9 mouse cellular contexts compared by ENCODE assay signal in genomic region chr12:75836524-75836962, GRCm38 (mm10). TPM values are rescaled to one million over a fixed set of nuclear protein-coding genes. Genes with fewer than 3 reads are reported as not detected.
A peak's percentile ranks its signal among the peaks of the same experiment; 100 is the strongest.
DNase-seq lines count a peak whose midpoint lies in the region; ATAC-seq lines count a peak whose summit lies in the region.
"Had no signal": no experiment of that assay in that cellular context is flagged by ENCODE, and none has a peak within 500 bp of the region (broad histone marks: within the 10 kb centered on the region; RNA-seq: fewer than 3 reads in every experiment).

No protein-coding gene starts in this region.

- peaks cover 7% of the 10 kb centered on the region for H3K4me1 ChIP-seq in liver, embryonic 11.5 days (replicated peaks; ENCODE audit: control insufficient read depth, insufficient read depth, low read length)
- H3K4me1 ChIP-seq in liver, embryonic 15.5 days (replicated peaks), result peaks cover 14% of the 10 kb centered on the region; the same call in 1 of the 2 replicates

- no peak for DNase-seq in liver, embryonic 11.5 days (ENCODE audit: low spot score)
- no peak for DNase-seq in liver
- peak; percentile 24 to 41 for DNase-seq in heart, postnatal 14 days
- peak; percentile 20 for DNase-seq in splenic B cell, adult 2 months (ENCODE audit: low read depth, low spot score)
- DNase-seq in cerebellum, adult 9-10 months, result no peak
- no peak for DNase-seq in thymus, postnatal 10 days (ENCODE audit: low spot score in 2 of 2)
- no peak for DNase-seq in Muller cell, postnatal 12 days (ENCODE audit: inconsistent ontology term)

- no peak overlapping the region for H3K27ac ChIP-seq in liver, embryonic 11.5 days (ENCODE audit: low read depth, low read length)
- H3K27ac ChIP-seq in liver, embryonic 15.5 days (replicated peaks), result no peak overlapping the region

- 16% methylated on average over 11 of the region's 11 CpGs for WGBS in liver, embryonic 11.5 days
- WGBS in liver, embryonic 15.5 days (ENCODE audit: insufficient replicate concordance), result 10% methylated on average over 11 of the region's 11 CpGs

- no peak overlapping the region for H3K4me3 ChIP-seq in liver, embryonic 11.5 days (ENCODE audit: low read depth, low read length)
- H3K4me3 ChIP-seq in liver, embryonic 15.5 days (replicated peaks), result no peak overlapping the region

- intact Hi-C loops in heart, postnatal 14 days (cut with DNase I), result no loop called here

- H3K4me2 ChIP-seq in liver, embryonic 11.5 days, result peak overlapping the region; percentile 37
- 0 out of 2 replicates have a peak overlapping the region, but pooled peaks have one; percentile 7 for H3K4me2 ChIP-seq in liver, embryonic 15.5 days

- ATAC-seq in liver, embryonic 11.5 days (replicated peaks; ENCODE audit: low FRiP score), result no peak
- ATAC-seq in liver, embryonic 15.5 days (ENCODE audit: insufficient read depth), result no peak

- H3K36me3 ChIP-seq in liver, embryonic 11.5 days (ENCODE audit: control insufficient read depth, insufficient read depth, low read length), result no peaks in the 10 kb centered on the region
- no peaks in the 10 kb centered on the region for H3K36me3 ChIP-seq in liver, embryonic 15.5 days (replicated peaks)
- no peaks in the 10 kb centered on the region for H3K36me3 ChIP-seq in splenic B cell, adult 2 months (ENCODE audit: control insufficient read depth, insufficient read depth, low read length, poor library complexity, severe bottlenecking)
- H3K36me3 ChIP-seq: G1E had no signal

- H3K9ac ChIP-seq in liver, embryonic 11.5 days (ENCODE audit: low read depth, low read length), result no peak overlapping the region
- no peak overlapping the region for H3K9ac ChIP-seq in liver, embryonic 15.5 days

- peaks cover 14% of the 10 kb centered on the region; the same call in 1 of the 2 replicates for H3K27me3 ChIP-seq in liver, embryonic 11.5 days (replicated peaks; ENCODE audit: control insufficient read depth, insufficient read depth, low read length)
- H3K27me3 ChIP-seq in liver, embryonic 15.5 days, result peaks cover 23% of the 10 kb centered on the region
- H3K27me3 ChIP-seq in splenic B cell, adult 2 months (ENCODE audit: control insufficient read depth, insufficient read depth, low read length, poor library complexity, severe bottlenecking), result no peaks in the 10 kb centered on the region

- H3K9me3 ChIP-seq in liver, embryonic 11.5 days (ENCODE audit: control insufficient read depth, low read length), result no peaks in the 10 kb centered on the region
- no peaks in the 10 kb centered on the region for H3K9me3 ChIP-seq in liver, embryonic 15.5 days (replicated peaks)
- H3K9me3 ChIP-seq: G1E had no signal

RNA-seq across cellular contexts. Expression of gene Syne2, which starts 18.6 kb away (rescaled TPM):
- 17.9 and 21.5 TPM in 2 replicates for polyA plus RNA-seq in liver, embryonic 11.5 days (2014; fragmentation: Nextera tagmentation; extraction: Ambion mirVana)
- 10 to 100 TPM; 44.8 to 47.9 TPM for total RNA-seq in heart, postnatal 14 days (2021)
- 5.1 and 5.8 TPM in 2 replicates for polyA plus RNA-seq in liver, embryonic 15.5 days (2015; fragmentation: Nextera tagmentation; extraction: Ambion mirVana)
- polyA plus RNA-seq: G1E had no signal

Comparison
In these comparisons a context has a peak if more than half of its experiments do, and no peak if none do; other contexts are left out.
1. DNase-seq: peak in heart, postnatal 14 days (2 of 2) and splenic B cell, adult 2 months (single experiment); none in liver, embryonic 11.5 days (single experiment), liver (single experiment), cerebellum, adult 9-10 months (single experiment), thymus, postnatal 10 days (0 of 2) and Muller cell, postnatal 12 days (single experiment).